Mouse (Mus musculus): Measurements from ENCODE around the gene Plvap. TPM values are rescaled to one million over a fixed set of nuclear protein-coding genes. Genes with fewer than 3 reads are reported as not detected.
"Not testable (repeated sequence)": the region's sequence is repeated elsewhere in the genome, so short reads cannot be mapped to it uniquely, and the experiment has no call there.

Gene Plvap
- polyA plus RNA-seq, 1 experiment, result 11.0 TPM

DNA sequence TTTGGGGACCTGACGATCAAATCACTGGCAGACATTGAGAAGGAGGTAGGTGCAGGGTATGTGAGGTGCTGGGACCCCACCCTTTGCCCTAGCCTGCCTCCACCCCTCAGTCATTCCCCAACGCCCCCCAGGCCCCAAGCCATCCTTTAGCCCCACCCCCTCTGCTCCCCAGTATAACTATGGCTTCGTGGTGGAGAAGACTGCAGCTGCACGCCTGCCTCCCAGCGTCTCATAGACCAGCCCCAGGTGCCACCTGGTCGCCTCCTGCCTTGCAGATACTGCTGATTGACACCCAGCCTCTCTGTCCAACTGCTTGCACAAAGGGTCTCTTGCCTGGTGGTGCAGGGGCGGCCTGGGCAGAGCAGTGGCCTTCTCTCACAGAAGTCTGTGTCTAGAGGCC, 36.0 kb upstream of the Plvap start:
- Histone ChIP-seq H3K4me1 (ENCODE audit: control insufficient read depth, insufficient read depth, low read length) (peaks cover 4% of the 10 kb centered on the region), H3K27ac (ENCODE audit: insufficient read depth, low read length) (no peak overlapping the region), H3K4me3 (ENCODE audit: insufficient read depth, low read length) (no peak overlapping the region)
- no peak for TF ChIP-seq CTCF (IDR thresholded peaks at IDR 0.05; ENCODE audit: extremely low read depth, insufficient read depth, low read length)
- TF ChIP-seq POLR2A (IDR thresholded peaks at IDR 0.05; ENCODE audit: extremely low read depth, insufficient read depth, low read length), result no peak

DNA sequence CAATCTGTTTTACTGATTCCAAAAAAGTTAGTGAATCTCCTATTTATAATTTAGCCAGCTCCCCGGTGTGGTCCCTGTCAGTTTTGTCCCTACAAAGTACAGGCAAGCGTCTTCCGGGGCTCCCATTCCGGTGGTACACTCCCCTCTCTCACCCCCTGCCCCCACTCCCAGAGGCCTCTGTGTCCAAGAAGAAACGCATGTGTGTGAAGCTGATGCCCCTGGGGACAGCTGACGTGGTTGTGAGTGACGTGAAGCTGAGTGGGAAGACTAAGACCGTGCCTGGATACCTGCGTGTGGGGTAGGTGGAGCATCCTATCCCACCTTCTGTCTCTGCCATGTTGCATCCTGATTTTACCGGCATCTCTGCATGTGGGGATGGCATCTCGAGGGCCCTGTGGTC, 33.5 kb upstream of the Plvap start:
- peaks cover 4% of the 10 kb centered on the region for H3K4me1 ChIP-seq (ENCODE audit: control insufficient read depth, insufficient read depth, low read length)
- TF ChIP-seq POLR2A (IDR thresholded peaks at IDR 0.05; ENCODE audit: extremely low read depth, insufficient read depth, low read length) (no peak), CTCF (IDR thresholded peaks at IDR 0.05; ENCODE audit: extremely low read depth, insufficient read depth, low read length) (no peak)
- H3K4me3 ChIP-seq (ENCODE audit: insufficient read depth, low read length), result no peak overlapping the region
- H3K27ac ChIP-seq (ENCODE audit: insufficient read depth, low read length), result no peak overlapping the region

DNA sequence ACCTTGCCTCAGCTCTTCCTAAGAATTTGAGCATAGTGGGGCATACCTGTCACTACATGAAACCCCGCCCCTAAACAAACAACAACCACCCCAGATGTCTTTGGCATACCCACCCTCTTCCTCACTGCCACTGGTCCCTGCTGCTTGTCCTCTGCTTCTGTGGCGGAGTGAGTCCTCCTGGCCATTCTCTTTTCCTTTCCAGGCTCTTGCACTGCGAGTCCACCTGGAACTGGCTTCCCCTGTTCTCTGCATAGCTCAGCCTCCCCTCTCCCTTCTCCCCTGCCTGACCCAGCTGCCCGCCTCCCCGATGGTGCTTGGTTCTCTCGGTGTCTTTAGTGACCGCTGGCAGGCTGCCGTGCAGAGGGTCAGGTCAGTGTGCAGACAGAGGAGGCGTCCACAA, 32.2 kb upstream of the Plvap start:
- TF ChIP-seq POLR2A (IDR thresholded peaks at IDR 0.05; ENCODE audit: extremely low read depth, insufficient read depth, low read length), result no peak
- TF ChIP-seq CTCF (IDR thresholded peaks at IDR 0.05; ENCODE audit: extremely low read depth, insufficient read depth, low read length), result no peak
- Histone ChIP-seq H3K4me1 (ENCODE audit: control insufficient read depth, insufficient read depth, low read length) (peaks cover 4% of the 10 kb centered on the region), H3K27ac (ENCODE audit: insufficient read depth, low read length) (no peak overlapping the region), H3K4me3 (ENCODE audit: insufficient read depth, low read length) (peak overlapping the region; percentile 97)

DNA sequence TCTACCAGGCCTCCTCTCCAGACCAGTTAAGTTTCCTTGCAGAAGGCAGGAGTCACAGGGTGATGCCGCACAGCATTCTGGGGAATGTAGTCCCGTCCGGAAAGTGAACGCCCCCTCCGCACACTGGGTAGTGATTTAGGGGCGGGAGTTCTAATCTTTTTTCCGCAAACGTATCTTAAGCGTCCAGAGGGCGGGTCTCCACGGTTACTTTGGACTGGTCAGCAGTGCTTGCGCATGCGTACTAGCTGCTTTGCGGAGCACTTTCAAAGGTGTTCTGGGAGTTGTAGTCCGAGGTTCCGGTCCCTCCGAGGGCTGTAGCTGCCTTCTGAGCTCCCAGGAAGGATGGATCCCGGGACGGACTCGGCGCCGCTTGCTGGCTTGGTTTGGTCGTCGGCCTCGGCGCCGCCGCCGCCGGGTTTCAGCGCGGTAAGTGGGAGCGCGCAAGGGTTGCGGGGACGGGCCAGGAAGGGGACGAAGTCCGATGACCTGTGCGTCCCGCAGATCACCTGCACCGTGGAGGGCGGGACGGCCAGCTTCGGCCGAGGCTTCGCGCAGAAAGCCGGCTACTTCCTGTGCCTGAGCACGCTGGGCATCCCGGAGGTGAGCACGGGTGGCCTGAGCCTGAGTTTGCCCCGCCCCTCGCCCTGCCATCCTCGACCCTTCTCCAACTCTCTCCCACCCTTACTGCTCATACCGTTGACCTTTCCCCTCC, 31.2 kb upstream of the Plvap start, which contains the start of gene Mvb12a:
Gene Mvb12a, plus strand, starts transcription at position 291 of the 712 bp plus-strand sequence.
- peaks cover 4% of the 10 kb centered on the region for H3K4me1 ChIP-seq (ENCODE audit: control insufficient read depth, insufficient read depth, low read length)
- H3K4me3 ChIP-seq (ENCODE audit: insufficient read depth, low read length), result peak within 1 kb of the TSS; percentile 97
- TF ChIP-seq POLR2A (IDR thresholded peaks at IDR 0.05; ENCODE audit: extremely low read depth, insufficient read depth, low read length) (peak; percentile 73; the same call in 1 of the 2 replicates), CTCF (IDR thresholded peaks at IDR 0.05; ENCODE audit: extremely low read depth, insufficient read depth, low read length) (no peak)
- H3K27ac ChIP-seq (ENCODE audit: insufficient read depth, low read length), result no peak within 1 kb of the TSS

DNA sequence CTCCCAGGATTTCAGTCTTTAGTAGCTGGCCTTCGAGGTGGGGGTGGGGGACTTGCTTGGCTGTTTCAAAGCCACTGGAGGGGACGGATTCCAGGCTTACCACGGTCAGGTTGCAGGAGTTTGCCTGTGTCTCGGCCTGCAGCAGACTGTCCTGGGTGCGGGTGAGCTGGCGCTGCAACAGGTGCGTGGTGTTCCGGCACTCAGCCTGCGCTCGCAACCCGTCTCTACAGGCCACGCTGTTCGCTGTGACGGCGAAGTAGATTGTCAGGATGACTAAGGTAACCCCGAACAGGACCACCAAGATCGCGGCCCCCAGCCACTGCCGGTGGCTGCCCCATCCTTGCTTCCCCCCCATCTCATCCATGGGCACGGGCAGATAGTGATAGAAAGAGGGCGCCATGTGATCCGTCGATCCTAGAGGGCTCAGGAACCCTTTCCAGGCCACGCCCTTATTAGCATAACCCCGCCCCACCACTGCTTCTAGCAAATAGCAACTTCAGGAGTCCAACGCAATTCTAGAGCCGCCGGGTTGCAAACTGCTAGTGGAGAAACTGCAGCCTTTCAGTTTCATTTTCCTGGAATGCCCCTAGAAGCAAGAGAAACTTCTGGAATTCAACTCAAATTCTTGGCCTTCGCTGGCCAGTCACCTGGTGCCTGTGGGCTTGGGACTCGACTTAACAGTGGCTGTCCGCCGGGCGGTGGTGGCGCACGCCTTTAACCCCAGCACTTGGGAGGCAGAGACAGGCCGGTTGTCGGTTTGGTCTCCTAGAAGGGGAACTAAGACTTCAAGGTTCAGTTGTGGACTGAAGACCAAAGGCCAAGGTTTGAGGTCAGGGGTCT, 25.7 kb upstream of the Plvap start, which contains the start of gene Bst2:
Gene Bst2, minus strand, starts transcription at position 429 of the 840 bp plus-strand sequence.
- TF ChIP-seq CTCF (IDR thresholded peaks at IDR 0.05; ENCODE audit: extremely low read depth, insufficient read depth, low read length) (no peak), POLR2A (IDR thresholded peaks at IDR 0.05; ENCODE audit: extremely low read depth, insufficient read depth, low read length) (no peak)
- no peak within 1 kb of the TSS for H3K27ac ChIP-seq (ENCODE audit: insufficient read depth, low read length)
- H3K4me1 ChIP-seq (ENCODE audit: control insufficient read depth, insufficient read depth, low read length), result no peaks in the 10 kb centered on the region
- H3K4me3 ChIP-seq (ENCODE audit: insufficient read depth, low read length), result peak within 1 kb of the TSS; percentile 26

DNA sequence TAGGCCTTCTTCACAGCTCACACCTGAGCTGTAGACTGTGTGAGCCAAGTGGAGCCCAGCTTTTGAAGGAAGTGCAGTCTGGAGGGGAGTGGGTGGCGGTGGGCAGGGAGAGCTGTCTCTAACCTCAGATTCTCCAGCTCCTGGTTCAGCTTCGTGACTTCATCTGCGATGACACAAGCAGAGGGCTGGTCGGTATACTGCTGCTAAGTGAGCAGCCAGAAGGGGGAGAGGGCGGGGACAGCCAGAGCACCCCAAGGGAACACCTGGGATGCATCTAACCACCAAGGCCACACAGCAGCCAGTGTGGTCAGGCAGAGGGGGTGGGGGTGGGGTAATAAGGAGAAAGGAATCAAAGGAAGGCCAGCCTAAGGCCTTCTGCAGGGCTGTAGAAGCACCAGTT, 24.1 kb upstream of the Plvap start:
- Histone ChIP-seq H3K27ac (ENCODE audit: insufficient read depth, low read length) (no peak overlapping the region), H3K4me3 (ENCODE audit: insufficient read depth, low read length) (no peak overlapping the region)
- TF ChIP-seq CTCF (IDR thresholded peaks at IDR 0.05; ENCODE audit: extremely low read depth, insufficient read depth, low read length), result no peak
- no peak for TF ChIP-seq POLR2A (IDR thresholded peaks at IDR 0.05; ENCODE audit: extremely low read depth, insufficient read depth, low read length)

DNA sequence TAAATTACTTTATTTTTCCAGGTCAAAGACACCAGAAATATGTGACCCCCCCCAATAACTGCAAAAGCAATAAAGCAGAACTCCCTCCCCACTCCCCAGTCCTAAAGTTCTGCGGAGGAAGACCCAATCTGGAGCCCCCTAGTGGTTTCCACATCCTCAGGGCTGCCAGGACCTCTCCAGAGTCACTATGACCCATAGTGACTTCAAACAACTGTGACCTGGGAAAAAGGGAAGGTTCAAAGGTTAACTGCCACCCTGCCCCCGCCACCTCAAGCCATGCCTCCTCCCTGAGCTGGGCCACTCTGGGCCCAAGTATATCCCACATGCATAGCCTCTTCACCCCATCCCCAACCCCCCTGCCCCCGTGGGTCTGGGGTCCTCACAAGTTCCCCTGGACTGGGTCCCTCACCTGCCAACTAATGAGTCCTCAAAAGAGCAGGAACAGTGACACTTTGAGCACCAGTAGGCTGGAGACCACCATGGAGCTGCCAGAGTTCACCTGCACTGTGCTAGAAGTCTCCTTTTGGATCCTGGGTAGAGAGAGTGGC, 22.8 kb upstream of the Plvap start:
- no peaks in the 10 kb centered on the region for H3K4me1 ChIP-seq (ENCODE audit: control insufficient read depth, insufficient read depth, low read length)
- H3K4me3 ChIP-seq (ENCODE audit: insufficient read depth, low read length), result no peak overlapping the region
- TF ChIP-seq POLR2A (IDR thresholded peaks at IDR 0.05; ENCODE audit: extremely low read depth, insufficient read depth, low read length), result no peak
- no peak for TF ChIP-seq CTCF (IDR thresholded peaks at IDR 0.05; ENCODE audit: extremely low read depth, insufficient read depth, low read length)
- H3K27ac ChIP-seq (ENCODE audit: insufficient read depth, low read length), result no peak overlapping the region

More for the DNA sequence above, 24.1 kb upstream of the Plvap start:
- no peaks in the 10 kb centered on the region for H3K4me1 ChIP-seq (ENCODE audit: control insufficient read depth, insufficient read depth, low read length)

DNA sequence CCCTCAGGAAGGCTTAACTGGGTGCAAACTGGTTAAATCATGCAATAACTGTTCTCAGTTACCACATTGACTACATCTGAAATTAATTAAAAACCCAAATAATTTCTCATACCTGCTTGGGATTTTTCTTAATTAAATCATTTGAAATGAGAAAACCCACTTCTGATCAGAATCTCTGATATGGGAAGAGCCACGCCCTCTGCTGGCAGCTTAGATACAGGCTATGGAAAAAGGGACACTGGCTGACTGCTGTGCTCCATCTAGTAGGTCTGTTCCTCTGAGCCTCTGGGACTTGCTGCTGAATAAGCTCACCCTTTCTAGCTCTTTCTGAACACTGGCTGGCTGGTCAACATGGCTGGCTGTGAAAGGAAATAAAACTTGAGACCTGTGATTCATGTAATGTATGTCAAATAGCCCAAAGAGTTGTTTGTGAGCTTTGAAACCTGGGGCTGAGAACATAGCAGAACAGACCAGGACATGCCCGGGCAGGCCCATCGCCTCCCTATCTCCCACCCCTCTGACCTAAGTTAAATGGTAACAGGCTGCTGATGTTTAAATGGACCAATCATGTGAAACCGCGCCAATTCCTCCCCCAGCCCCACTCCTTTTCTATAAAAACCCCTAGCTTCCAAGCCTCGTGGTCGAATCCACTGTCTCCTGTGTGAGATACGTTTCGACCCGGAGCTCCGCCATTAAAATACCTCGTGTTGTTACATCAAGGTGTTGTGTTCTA, 19.3 kb upstream of the Plvap start:
- not testable (repeated sequence) for H3K27ac ChIP-seq (ENCODE audit: insufficient read depth, low read length); H3K4me3 ChIP-seq (ENCODE audit: insufficient read depth, low read length); H3K4me1 ChIP-seq (ENCODE audit: control insufficient read depth, insufficient read depth, low read length)
- TF ChIP-seq CTCF (IDR thresholded peaks at IDR 0.05; ENCODE audit: extremely low read depth, insufficient read depth, low read length), result peak; percentile 43

Measured in cortical plate, adult 2 months (tissue).